ENCODE assay signal across 8 mouse cellular contexts in genomic region chr2:180334551-180334986, GRCm38 (mm10). TPM values are rescaled to one million over a fixed set of nuclear protein-coding genes. Genes with fewer than 3 reads are reported as not detected.
A peak's percentile ranks its signal among the peaks of the same experiment; 100 is the strongest.
DNase-seq lines count a peak whose midpoint lies in the region; ATAC-seq lines count a peak whose summit lies in the region.

Gene Gata5, minus strand, starts transcription at chr2:180334699.

- peak within 1 kb of the TSS; percentile 48 for H3K9ac ChIP-seq in limb, embryonic 12.5 days (replicated peaks)
- H3K9ac ChIP-seq in midbrain, embryonic 13.5 days (replicated peaks) = no peak within 1 kb of the TSS; the same call in 1 of the 2 replicates

- no peaks in the 10 kb centered on the region for H3K9me3 ChIP-seq in hindbrain, embryonic 10.5 days
- no peaks in the 10 kb centered on the region for H3K9me3 ChIP-seq in limb, embryonic 12.5 days
- no peaks in the 10 kb centered on the region for H3K9me3 ChIP-seq in midbrain, embryonic 13.5 days

- H3K4me1 ChIP-seq in hindbrain, embryonic 10.5 days (replicated peaks) = peaks cover 29% of the 10 kb centered on the region
- H3K4me1 ChIP-seq in limb, embryonic 12.5 days (replicated peaks) = peaks cover 28% of the 10 kb centered on the region
- peaks cover 21% of the 10 kb centered on the region for H3K4me1 ChIP-seq in midbrain, embryonic 13.5 days (replicated peaks)

- H3K27ac ChIP-seq in hindbrain, embryonic 10.5 days = peak within 1 kb of the TSS; percentile 47; the same call in 1 of the 2 replicates
- no peak within 1 kb of the TSS for H3K27ac ChIP-seq in limb, embryonic 12.5 days
- no peak within 1 kb of the TSS for H3K27ac ChIP-seq in midbrain, embryonic 13.5 days

- H3K4me3 ChIP-seq in hindbrain, embryonic 10.5 days = peak within 1 kb of the TSS; percentile 54
- H3K4me3 ChIP-seq in limb, embryonic 12.5 days (replicated peaks) = peak within 1 kb of the TSS; percentile 44
- peak within 1 kb of the TSS; percentile 33 for H3K4me3 ChIP-seq in midbrain, embryonic 13.5 days (replicated peaks)

- 0% methylated on average over 33 of the region's 33 CpGs for WGBS in hindbrain, embryonic 10.5 days
- WGBS in limb, embryonic 12.5 days = 0% methylated on average over 33 of the region's 33 CpGs
- under 1% methylated on average over 32 of the region's 33 CpGs for WGBS in midbrain, embryonic 13.5 days

- DNase-seq in ovary, adult 18-20 months (ENCODE audit: low spot score) = peak; percentile 26
- DNase-seq in ovary, postnatal 14 days (ENCODE audit: low spot score) = no peak
- DNase-seq in hindbrain, embryonic 10.5 days (ENCODE audit: low spot score) = peak; percentile 84
- peak; percentile 88 for DNase-seq in yolk sac, embryonic 10.5 days (ENCODE audit: low spot score)
- no peak for DNase-seq in cerebellum, adult 18-20 months
- DNase-seq in frontal cortex, postnatal 10 days (ENCODE audit: low spot score in 2 of 2) = no peak

- peak; percentile 39; the same call in 1 of the 2 replicates for ATAC-seq in limb, embryonic 12.5 days (ENCODE audit: insufficient number of reproducible peaks, insufficient read depth, low FRiP score, low TSS enrichment, low read depth)
- ATAC-seq in midbrain, embryonic 13.5 days = 0 out of 2 replicates have a peak, but pooled peaks have one; percentile 43

- peak within 1 kb of the TSS; percentile 70 for H3K4me2 ChIP-seq in limb, embryonic 12.5 days
- H3K4me2 ChIP-seq in midbrain, embryonic 13.5 days (replicated peaks) = peak within 1 kb of the TSS; percentile 58

- peaks cover 99% of the 10 kb centered on the region for H3K27me3 ChIP-seq in hindbrain, embryonic 10.5 days (ENCODE audit: insufficient read depth, poor library complexity, severe bottlenecking)
- peaks cover 97% of the 10 kb centered on the region for H3K27me3 ChIP-seq in limb, embryonic 12.5 days
- H3K27me3 ChIP-seq in midbrain, embryonic 13.5 days = peaks cover 90% of the 10 kb centered on the region

- H3K36me3 ChIP-seq in hindbrain, embryonic 10.5 days = no peaks in the 10 kb centered on the region
- H3K36me3 ChIP-seq in limb, embryonic 12.5 days = no peaks in the 10 kb centered on the region
- H3K36me3 ChIP-seq in midbrain, embryonic 13.5 days = no peaks in the 10 kb centered on the region

RNA-seq across cellular contexts. Expression of gene Gata5, which starts in this region (rescaled TPM):
- polyA plus RNA-seq in hindbrain, embryonic 10.5 days (2016; fragmentation: Nextera tagmentation; extraction: Ambion mirVana) = 0.25 TPM in 1 of 2 replicates, not detected in the other
- 0.14 TPM in 1 of 2 replicates, not detected in the other for polyA plus RNA-seq in limb, embryonic 12.5 days (2016; fragmentation: Nextera tagmentation; extraction: Ambion mirVana)
- not detected in 2 replicates for polyA plus RNA-seq in midbrain, embryonic 13.5 days (2015; fragmentation: Nextera tagmentation; extraction: Ambion mirVana)

Comparison
In these comparisons a context has a peak if more than half of its experiments do, and no peak if none do; other contexts are left out.
1. DNase-seq: peak in ovary, adult 18-20 months (single experiment) and yolk sac, embryonic 10.5 days (single experiment); none in ovary, postnatal 14 days (single experiment), cerebellum, adult 18-20 months (0 of 2) and frontal cortex, postnatal 10 days (0 of 2).
2. Peak in DNase-seq, H3K4me3 ChIP-seq and H3K27ac ChIP-seq in hindbrain, embryonic 10.5 days; RNA of the gene not detected or under 1 TPM.
3. Peak in ATAC-seq, H3K4me3 ChIP-seq, H3K9ac ChIP-seq and H3K4me2 ChIP-seq in limb, embryonic 12.5 days; RNA of the gene not detected or under 1 TPM.
4. Peak in ATAC-seq, H3K4me3 ChIP-seq and H3K4me2 ChIP-seq in midbrain, embryonic 13.5 days; RNA of the gene not detected or under 1 TPM.
5. Peak in every context shown above with its lines, with median percentiles within 50 percentile points of each other: H3K4me3 ChIP-seq.